Mouse (Mus musculus): ENCODE results near the gene Sncb.
A peak's percentile ranks its signal among the peaks of the same experiment; 100 is the strongest.

The Sncb gene

DNA sequence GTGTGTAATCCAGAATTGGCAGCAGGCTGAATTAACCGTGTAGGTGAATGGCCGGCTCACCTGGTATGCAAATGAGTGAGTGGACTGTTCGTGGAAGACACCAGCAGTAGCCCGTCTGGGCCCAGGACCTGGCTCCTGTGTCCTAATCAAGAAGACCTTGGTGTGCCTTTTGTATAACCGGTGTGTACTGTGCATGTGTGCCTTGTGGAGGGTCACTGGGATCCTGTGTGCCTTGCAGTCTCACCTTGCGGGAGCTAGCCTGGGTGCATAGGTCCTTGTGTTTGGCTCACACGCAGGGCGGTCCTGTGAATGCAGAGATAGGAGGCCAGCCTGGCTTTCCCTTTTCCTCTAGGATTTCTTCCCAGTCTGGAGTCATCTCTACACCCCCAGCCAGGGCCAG is 18.2 kb downstream of the Sncb start:
- DNase-seq: no peak

DNA sequence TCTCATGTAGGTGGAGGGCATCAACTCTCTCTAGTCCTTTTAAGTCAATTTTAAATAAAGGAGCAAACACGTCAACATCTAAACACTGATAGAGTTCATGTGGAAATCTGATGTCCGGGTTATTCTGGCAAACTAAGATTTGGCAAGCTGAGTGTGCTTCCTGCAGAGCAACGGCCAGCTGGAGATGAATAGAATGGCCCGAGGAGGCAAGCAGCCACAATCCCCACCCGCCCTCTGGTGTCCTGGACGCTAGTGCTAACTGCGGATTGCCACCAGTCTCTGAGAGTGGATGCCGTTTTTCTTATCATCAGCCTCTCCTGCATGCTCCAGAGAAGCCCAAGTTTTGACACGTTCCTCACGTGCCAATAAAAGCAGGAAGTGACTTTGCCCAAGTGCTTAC is 19.5 kb downstream of the Sncb start:
- no peak for DNase-seq

DNA sequence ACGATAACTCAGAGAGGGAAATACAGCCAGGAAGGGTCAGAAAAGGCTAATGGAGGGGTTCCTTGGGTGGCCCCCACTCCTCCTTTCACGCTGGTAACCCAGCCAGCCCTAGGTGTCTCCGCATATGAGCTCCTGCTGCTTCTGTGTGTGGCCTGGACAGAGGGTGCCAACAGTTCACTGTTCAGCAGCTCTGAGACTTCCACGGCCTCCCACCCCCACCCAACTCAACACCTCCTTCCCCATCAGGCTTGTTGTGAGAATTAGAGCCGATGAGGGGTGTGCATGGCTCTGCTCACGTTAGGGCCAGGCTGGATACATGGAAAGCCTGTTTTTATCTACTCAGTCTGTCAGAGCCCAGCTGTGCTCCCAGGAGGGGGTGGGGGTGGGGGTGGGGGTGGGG is 20.3 kb downstream of the Sncb start:
- DNase-seq: no peak

DNA sequence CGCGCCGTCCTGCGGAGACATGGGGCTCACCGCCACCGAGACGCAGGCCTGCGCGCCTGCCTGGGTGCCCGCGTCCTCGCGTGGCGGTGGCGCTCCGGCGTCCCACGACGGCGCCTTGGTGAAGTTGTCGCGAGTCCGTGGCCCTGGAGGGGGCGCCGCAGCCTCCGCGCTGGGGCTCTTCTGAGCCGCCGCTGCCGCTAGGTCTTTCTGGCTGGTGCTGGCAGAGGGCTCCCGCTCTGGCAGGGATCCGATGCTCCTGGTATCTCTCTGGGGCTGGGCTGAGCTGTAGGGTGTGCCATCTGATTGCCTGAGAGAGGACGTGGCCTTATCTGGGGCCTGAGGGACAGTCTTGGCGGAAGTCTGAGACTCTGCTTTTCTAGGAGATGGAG is 28.2 kb downstream of the Sncb start:
- no peak for DNase-seq

DNA sequence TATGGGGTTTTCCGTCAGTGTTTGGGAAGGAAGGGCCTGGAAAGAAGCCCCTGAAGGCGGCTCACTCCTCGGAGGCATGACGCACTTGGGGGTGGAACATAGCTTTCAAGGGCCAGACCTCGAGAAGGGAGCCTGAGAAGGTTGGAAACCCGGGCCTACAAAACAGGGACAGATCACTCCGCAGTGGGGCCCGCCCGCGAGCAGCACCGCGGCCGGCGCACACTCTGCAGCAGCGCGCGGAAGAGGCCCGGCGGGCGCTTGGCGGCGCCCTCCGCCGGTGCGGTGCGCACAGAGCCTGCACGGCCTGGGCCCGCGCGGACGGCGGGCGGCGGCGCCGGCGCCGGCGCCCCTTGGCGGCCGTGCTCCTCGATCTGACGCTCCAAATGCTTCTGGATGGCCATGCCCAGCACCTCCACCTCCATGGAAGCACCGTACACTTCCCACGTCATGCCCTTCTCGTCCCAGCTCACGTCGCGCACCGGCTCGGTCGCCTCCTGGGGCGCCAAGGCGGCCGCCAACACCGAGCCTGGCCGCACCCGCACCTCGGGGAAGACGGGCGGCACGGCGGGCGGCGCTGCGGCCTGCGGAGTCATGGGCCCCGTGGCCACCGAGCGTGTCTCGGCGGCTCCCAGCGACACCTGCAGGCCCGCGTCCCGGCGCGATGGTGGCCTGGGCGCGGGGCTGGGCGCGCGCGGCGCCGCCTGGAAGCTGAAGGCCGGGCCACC is 28.7 kb downstream of the Sncb start:
- peak; percentile 62 for DNase-seq

- DNase-seq: no peak
Observed at GRCm38 (mm10) chr13:54736931-54737330, 29.5 kb downstream of the Sncb start.

GRCm38 (mm10) chr13:54726131-54726530 is 40.3 kb downstream of the Sncb start:
- no peak for DNase-seq

GRCm38 (mm10) chr13:54723143-54723542 is 43.3 kb downstream of the Sncb start:
- no peak for DNase-seq

DNA sequence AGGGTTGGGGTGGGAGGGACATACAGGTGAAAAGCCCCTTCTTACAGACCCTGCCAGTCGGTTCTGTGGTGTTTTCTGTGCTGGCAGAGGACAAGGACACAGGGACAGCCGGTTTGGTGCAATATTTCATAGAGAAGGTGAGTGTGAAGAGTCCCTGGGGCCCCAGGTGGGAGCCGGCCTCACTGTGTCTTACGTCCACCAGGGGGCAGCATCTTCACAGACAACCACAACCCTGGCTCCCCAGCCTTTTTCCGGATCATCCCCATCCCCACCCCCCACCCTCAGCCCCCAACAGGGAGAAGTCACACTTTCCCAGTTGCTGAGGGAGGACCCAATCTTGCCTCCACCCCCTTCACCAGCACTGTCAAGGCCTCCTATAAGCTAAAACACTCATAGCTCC is 49.5 kb downstream of the Sncb start:
- peak; percentile 75 for DNase-seq

DNA sequence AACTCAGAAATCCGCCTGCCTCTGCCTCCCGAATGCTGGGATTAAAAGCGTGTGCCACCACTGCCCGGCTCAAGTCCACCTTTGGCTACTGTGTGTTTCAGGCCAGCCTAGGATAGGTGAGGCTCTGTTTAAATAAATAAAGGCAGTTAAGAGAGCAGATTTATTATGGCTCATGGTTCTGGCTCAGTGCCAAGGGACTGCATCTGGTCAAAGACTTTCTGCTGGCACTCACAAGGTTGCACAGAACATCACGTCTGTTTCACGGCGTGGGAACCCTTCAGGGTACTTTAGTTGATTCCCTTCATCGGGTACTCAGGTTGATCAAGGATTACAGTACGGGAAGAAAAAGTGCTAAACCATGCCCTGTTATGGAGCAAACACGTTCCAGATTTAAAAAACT is 51.4 kb downstream of the Sncb start:
- peak; percentile 23 for DNase-seq

GRCm38 (mm10) chr13:54714393-54714792 is 52.0 kb downstream of the Sncb start:
- DNase-seq: no peak

GRCm38 (mm10) chr13:54710866-54711265 is 55.5 kb downstream of the Sncb start:
- DNase-seq: no peak

All from retina, postnatal 1 day (tissue).